Mouse (Mus musculus): Measurements from ENCODE around the gene Mea1. TPM values are rescaled to one million over a fixed set of nuclear protein-coding genes. Genes with fewer than 3 reads are reported as not detected.

Gene Mea1
- polyA plus RNA-seq, 1 experiment from 2014 or later, result 128 TPM

- Histone ChIP-seq H3K4me2 (peak within 1 kb of the TSS; percentile 56), H3K27ac (no peak within 1 kb of the TSS), H3K9me3 (no peaks in the 10 kb centered on the region), H3K36me3 (peaks cover 11% of the 10 kb centered on the region; the same call in 1 of the 2 replicates), H3K9ac (peak within 1 kb of the TSS; percentile 2; the same call in 1 of the 2 replicates), H3K4me1 (peaks cover 7% of the 10 kb centered on the region; the same call in 1 of the 2 replicates), H3K4me3 (peak within 1 kb of the TSS; percentile 24), H3K27me3 (peaks cover 18% of the 10 kb centered on the region)
- no peak for ATAC-seq (ENCODE audit: borderline replicate concordance, extremely low read depth, low FRiP score, low TSS enrichment)
- WGBS, result 17% methylated on average over 24 of the region's 24 CpGs
These were observed 50.3 kb downstream of the Mea1 start, which contains the start of gene Gnmt for GRCm38 (mm10) chr17:46728904-46729318. TSS of gene Gnmt (minus strand) at chr17:46729168.

Other genes starting within 250 kb of the Mea1 start
- gene Crip3, start 249.9 kb upstream of the Mea1 start, polyA plus RNA-seq (2015; fragmentation: Nextera tagmentation; extraction: Ambion mirVana), result 1.7 and 7.8 TPM in 2 replicates
- 0.29 TPM in 1 of 2 replicates, not detected in the other for gene Slc22a7, start 240.3 kb upstream of the Mea1 start, polyA plus RNA-seq (2015; fragmentation: Nextera tagmentation; extraction: Ambion mirVana)
- gene Ttbk1, start 191.1 kb upstream of the Mea1 start, polyA plus RNA-seq (2015; fragmentation: Nextera tagmentation; extraction: Ambion mirVana), result 0.04 and 0.11 TPM in 2 replicates
- 43.0 and 51.3 TPM in 2 replicates for gene Dnph1, start 182.1 kb upstream of the Mea1 start, polyA plus RNA-seq (2015; fragmentation: Nextera tagmentation; extraction: Ambion mirVana)
- gene Cul9, start 132.4 kb upstream of the Mea1 start, polyA plus RNA-seq (2015; fragmentation: Nextera tagmentation; extraction: Ambion mirVana), result 2.9 and 3.4 TPM in 2 replicates
- gene Srf, start 122.6 kb upstream of the Mea1 start, polyA plus RNA-seq (2015; fragmentation: Nextera tagmentation; extraction: Ambion mirVana), result 10.4 and 10.7 TPM in 2 replicates
- gene Ptk7, start 49.3 kb upstream of the Mea1 start, polyA plus RNA-seq (2015; fragmentation: Nextera tagmentation; extraction: Ambion mirVana), result 134 and 142 TPM in 2 replicates
- gene Klc4, start 32.8 kb upstream of the Mea1 start, polyA plus RNA-seq (2015; fragmentation: Nextera tagmentation; extraction: Ambion mirVana), result 24.9 and 25.8 TPM in 2 replicates
- 106 TPM in 2 replicates for gene Mrpl2, start 32.6 kb upstream of the Mea1 start, polyA plus RNA-seq (2015; fragmentation: Nextera tagmentation; extraction: Ambion mirVana)
- gene Cul7, start 28.5 kb upstream of the Mea1 start, polyA plus RNA-seq (2015; fragmentation: Nextera tagmentation; extraction: Ambion mirVana), result 48.2 and 49.5 TPM in 2 replicates
- 55.1 and 56.2 TPM in 2 replicates for gene Rrp36, start 4.4 kb upstream of the Mea1 start, polyA plus RNA-seq (2015; fragmentation: Nextera tagmentation; extraction: Ambion mirVana)
- 117 and 122 TPM in 2 replicates for gene Klhdc3, start 2.1 kb downstream of the Mea1 start, polyA plus RNA-seq (2015; fragmentation: Nextera tagmentation; extraction: Ambion mirVana)
- gene Ppp2r5d, start 26.3 kb downstream of the Mea1 start, polyA plus RNA-seq (2015; fragmentation: Nextera tagmentation; extraction: Ambion mirVana), result 96.0 and 102 TPM in 2 replicates
- gene Pex6, start 32.7 kb downstream of the Mea1 start, polyA plus RNA-seq (2015; fragmentation: Nextera tagmentation; extraction: Ambion mirVana), result 27.7 and 28.6 TPM in 2 replicates
- 1.3 and 1.8 TPM in 2 replicates for gene Gnmt, start 50.4 kb downstream of the Mea1 start, polyA plus RNA-seq (2015; fragmentation: Nextera tagmentation; extraction: Ambion mirVana)
- gene Cnpy3, start 73.4 kb downstream of the Mea1 start, polyA plus RNA-seq (2015; fragmentation: Nextera tagmentation; extraction: Ambion mirVana), result 83.0 and 83.6 TPM in 2 replicates
- 1.3 and 8.2 TPM in 2 replicates for gene Ptcra, start 84.9 kb downstream of the Mea1 start, polyA plus RNA-seq (2015; fragmentation: Nextera tagmentation; extraction: Ambion mirVana)
- 62.2 and 63.9 TPM in 2 replicates for gene 2310039H08Rik, start 93.8 kb downstream of the Mea1 start, polyA plus RNA-seq (2015; fragmentation: Nextera tagmentation; extraction: Ambion mirVana)
- 171 and 175 TPM in 2 replicates for gene Rpl7l1, start 103.9 kb downstream of the Mea1 start, polyA plus RNA-seq (2015; fragmentation: Nextera tagmentation; extraction: Ambion mirVana)
- 3.5 and 4.0 TPM in 2 replicates for gene Bicral, start 179.7 kb downstream of the Mea1 start, polyA plus RNA-seq (2015; fragmentation: Nextera tagmentation; extraction: Ambion mirVana)
- 53.1 and 58.1 TPM in 2 replicates for gene Tbcc, start 211.9 kb downstream of the Mea1 start, polyA plus RNA-seq (2015; fragmentation: Nextera tagmentation; extraction: Ambion mirVana)
- gene Prph2, start 231.7 kb downstream of the Mea1 start, polyA plus RNA-seq (2015; fragmentation: Nextera tagmentation; extraction: Ambion mirVana), result not detected in 2 replicates

All from lung, embryonic 15.5 days (tissue).